Mouse (Mus musculus) stomach, embryonic 14.5 days (tissue): Measurements from ENCODE around the gene Nkx2-5. TPM values are rescaled to one million over a fixed set of nuclear protein-coding genes. Genes with fewer than 3 reads are reported as not detected.

Source experiments
- ATAC-seq: fragments of 200-750 bp; cut with Nextera tagmentation; 2 replicates; pipeline ENCODE4 v1.8.0; 2017; ENCODE audit warnings: low read depth, moderate TSS enrichment; ENCODE audit not compliant: insufficient number of reproducible peaks, insufficient read depth, low FRiP score
- H3K27ac ChIP-seq: fragments of 300-500 bp; sonication (generic); 2 replicates; pipeline ENCODE4 v1.5.1; 2014; ENCODE audit warnings: mild to moderate bottlenecking, low read length, moderate library complexity, mixed read lengths
- H3K27me3 ChIP-seq: fragments of 300-500 bp; sonication (generic); 2 replicates; pipeline ENCODE4 v1.6.1; 2014; ENCODE audit warnings: low read length, control low read depth, mixed read lengths; ENCODE audit not compliant: control insufficient read depth, insufficient read depth
- H3K36me3 ChIP-seq: fragments of 300-500 bp; sonication (generic); 2 replicates; pipeline ENCODE4 v1.6.1; 2014; ENCODE audit warnings: mild to moderate bottlenecking, control low read depth, low read length, moderate library complexity, mixed read lengths; ENCODE audit not compliant: control insufficient read depth, insufficient read depth
- H3K4me1 ChIP-seq: fragments of 300-500 bp; sonication (generic); 2 replicates; pipeline ENCODE4 v1.6.1; 2014; ENCODE audit warnings: low read length, control low read depth, mixed read lengths; ENCODE audit not compliant: control insufficient read depth, insufficient read depth
- H3K4me2 ChIP-seq: fragments of 300-500 bp; sonication (generic); replicated peaks from 2 replicates; pipeline ENCODE4 v1.6.1; 2014; ENCODE audit warnings: low read depth, low read length, control low read depth
- H3K4me3 ChIP-seq: fragments of 300-500 bp; sonication (generic); 2 replicates; pipeline ENCODE4 v1.5.1; 2014; ENCODE audit warnings: low read depth, low read length, control low read depth
- H3K9ac ChIP-seq: fragments of 300-500 bp; sonication (generic); replicated peaks from 2 replicates; pipeline ENCODE4 v1.6.1; 2014; ENCODE audit warnings: low read depth, mild to moderate bottlenecking, control low read depth, low read length, moderate library complexity, mixed read lengths
- H3K9me3 ChIP-seq: fragments of 300-500 bp; sonication (generic); 2 replicates; pipeline ENCODE4 v1.6.1; 2016; ENCODE audit warnings: low read depth, low read length, control low read depth; ENCODE audit not compliant: control insufficient read depth
- WGBS: fragments of 180-500 bp; shearing (Covaris S2); extraction: QIAGEN DNeasy Blood & Tissue Kit; methylation state at CpG from one replicate; pipeline ENCODE4 v1.1.7; 2014; 5-methylcytosine and 5-hydroxymethylcytosine counted together
- polyA plus RNA-seq: library from polyadenylated mRNA; unstranded; fragments of >200 nt; fragmentation: Nextera tagmentation; extraction: Ambion mirVana; gene quantifications from 2 replicates; pipeline ENCODE4 v1.2.1, GENCODE M21; 2014

Gene Nkx2-5
- polyA plus RNA-seq, 1 experiment from 2014 or later = 6.4 TPM

- Histone ChIP-seq H3K9me3 (no peaks in the 10 kb centered on the region), H3K27me3 (peaks cover 66% of the 10 kb centered on the region), H3K9ac (no peak overlapping the region), H3K4me3 (no peak overlapping the region), H3K4me1 (peaks cover 7% of the 10 kb centered on the region; the same call in 1 of the 2 replicates), H3K36me3 (no peaks in the 10 kb centered on the region), H3K4me2 (no peak overlapping the region), H3K27ac (no peak overlapping the region)
- 5% methylated on average over 5 of the region's 5 CpGs for WGBS
- no peak for ATAC-seq
These were observed 2.8 kb downstream of the Nkx2-5 start for GRCm38 (mm10) chr17:26841981-26842380.

- Histone ChIP-seq H3K9me3 (no peaks in the 10 kb centered on the region), H3K36me3 (no peaks in the 10 kb centered on the region), H3K4me2 (peak overlapping the region; percentile 16; the same call in 1 of the 2 replicates), H3K9ac (peak overlapping the region; percentile 33; the same call in 1 of the 2 replicates), H3K27ac (peak overlapping the region; percentile 44; the same call in 1 of the 2 replicates), H3K4me1 (peaks cover 7% of the 10 kb centered on the region; the same call in 1 of the 2 replicates), H3K4me3 (peak overlapping the region; percentile 28), H3K27me3 (peaks cover 66% of the 10 kb centered on the region)
- 2% methylated on average over 48 of the region's 48 CpGs for WGBS
- ATAC-seq = peak; percentile 70; the same call in 1 of the 2 replicates
These were observed 3.7 kb downstream of the Nkx2-5 start for GRCm38 (mm10) chr17:26840922-26841731.

- H3K36me3 ChIP-seq = no peaks in the 10 kb centered on the region
- H3K27ac ChIP-seq = no peak overlapping the region
- H3K4me3 ChIP-seq = peak overlapping the region; percentile 28
- no peaks in the 10 kb centered on the region for H3K9me3 ChIP-seq
- no peak for ATAC-seq
- peaks cover 7% of the 10 kb centered on the region; the same call in 1 of the 2 replicates for H3K4me1 ChIP-seq
- no peak overlapping the region; the same call in 1 of the 2 replicates for H3K4me2 ChIP-seq
- no peak overlapping the region; the same call in 1 of the 2 replicates for H3K9ac ChIP-seq
- peaks cover 61% of the 10 kb centered on the region for H3K27me3 ChIP-seq
- 9% methylated on average over 9 of the region's 9 CpGs for WGBS
These were observed 4.4 kb downstream of the Nkx2-5 start for GRCm38 (mm10) chr17:26840439-26840780.

- H3K9ac ChIP-seq = peak overlapping the region; percentile 18; the same call in 1 of the 2 replicates
These were observed 4.9 kb downstream of the Nkx2-5 start for GRCm38 (mm10) chr17:26839718-26840438.

GRCm38 (mm10) chr17:26838911-26839717 lies 5.7 kb downstream of the Nkx2-5 start:
- 1% methylated on average over 87 of the region's 87 CpGs for WGBS
- Histone ChIP-seq H3K4me3 (peak overlapping the region; percentile 28), H3K4me1 (peaks cover under 1% of the 10 kb centered on the region; the same call in 1 of the 2 replicates), H3K27me3 (peaks cover 66% of the 10 kb centered on the region), H3K9me3 (no peaks in the 10 kb centered on the region), H3K4me2 (peak overlapping the region; percentile 32), H3K36me3 (no peaks in the 10 kb centered on the region), H3K9ac (peak overlapping the region; percentile 18; the same call in 1 of the 2 replicates), H3K27ac (no peak overlapping the region)
- ATAC-seq = no peak

More at GRCm38 (mm10) chr17:26839718-26840438, 4.9 kb downstream of the Nkx2-5 start:
- H3K4me3 ChIP-seq = peak overlapping the region; percentile 28
- no peaks in the 10 kb centered on the region for H3K36me3 ChIP-seq
- peak overlapping the region; percentile 32 for H3K4me2 ChIP-seq
- no peak overlapping the region for H3K27ac ChIP-seq
- peaks cover 7% of the 10 kb centered on the region; the same call in 1 of the 2 replicates for H3K4me1 ChIP-seq
- no peaks in the 10 kb centered on the region for H3K9me3 ChIP-seq
- ATAC-seq = no peak
- H3K27me3 ChIP-seq = peaks cover 65% of the 10 kb centered on the region
- WGBS = 5% methylated on average over 26 of the region's 26 CpGs

- H3K27ac ChIP-seq = no peak overlapping the region
- H3K4me1 ChIP-seq = no peaks in the 10 kb centered on the region
- 0 out of 2 replicates have a peak overlapping the region, but pooled peaks have one; percentile 18 for H3K9ac ChIP-seq
- H3K9me3 ChIP-seq = no peaks in the 10 kb centered on the region
- WGBS = 4% methylated on average over 37 of the region's 37 CpGs
- H3K4me3 ChIP-seq = peak overlapping the region; percentile 28
- ATAC-seq = no peak
- peaks cover 65% of the 10 kb centered on the region for H3K27me3 ChIP-seq
- peak overlapping the region; percentile 32 for H3K4me2 ChIP-seq
- H3K36me3 ChIP-seq = no peaks in the 10 kb centered on the region
These were observed 6.5 kb downstream of the Nkx2-5 start for GRCm38 (mm10) chr17:26838191-26838910.

- 3% methylated on average over 7 of the region's 7 CpGs for WGBS
- Histone ChIP-seq H3K4me1 (no peaks in the 10 kb centered on the region), H3K4me3 (peak overlapping the region; percentile 28), H3K4me2 (no peak overlapping the region; the same call in 1 of the 2 replicates), H3K36me3 (no peaks in the 10 kb centered on the region), H3K27ac (no peak overlapping the region), H3K27me3 (peaks cover 61% of the 10 kb centered on the region), H3K9me3 (no peaks in the 10 kb centered on the region), H3K9ac (no peak overlapping the region)
- no peak for ATAC-seq
These were observed 7.2 kb downstream of the Nkx2-5 start for GRCm38 (mm10) chr17:26837546-26837985.
